Mouse (Mus musculus) lung, postnatal 25 days (tissue): Measurements from ENCODE around the gene Unc45a.
A peak's percentile ranks its signal among the peaks of the same experiment; 100 is the strongest.

Source experiments
- DNase-seq: peaks from one replicate; pipeline ENCODE4 v3.0.0; 2022; ENCODE audit warnings: low spot score

Gene Unc45a

GRCm38 (mm10) chr7:80340793-80341192 lies at the start of gene Unc45a:
Unc45a (minus strand) TSS chr7:80341005.
- DNase-seq: peak; percentile 82

GRCm38 (mm10) chr7:80387633-80388543 lies 47.1 kb upstream of the Unc45a start, which contains the start of gene Fes:
Fes (minus strand) TSS chr7:80387946.
- DNase-seq: peak; percentile 80

- peak; percentile 47 for DNase-seq
Measured at GRCm38 (mm10) chr7:80387033-80387632, 46.3 kb upstream of the Unc45a start.

GRCm38 (mm10) chr7:80386235-80386930 lies 45.6 kb upstream of the Unc45a start:
- DNase-seq: peak; percentile 91

- DNase-seq: no peak
Measured at GRCm38 (mm10) chr7:80382919-80383318, 42.1 kb upstream of the Unc45a start.

GRCm38 (mm10) chr7:80379531-80379930 lies 38.7 kb upstream of the Unc45a start:
- no peak for DNase-seq

- DNase-seq: peak; percentile 61
Measured at GRCm38 (mm10) chr7:80377471-80377870, 36.7 kb upstream of the Unc45a start.

- no peak for DNase-seq
Measured at GRCm38 (mm10) chr7:80376192-80376591, 35.4 kb upstream of the Unc45a start.

- peak; percentile 27 for DNase-seq
Measured at GRCm38 (mm10) chr7:80375376-80376039, 34.7 kb upstream of the Unc45a start.

- no peak for DNase-seq
Measured at GRCm38 (mm10) chr7:80374733-80375132, 33.9 kb upstream of the Unc45a start.

- no peak for DNase-seq
Measured at GRCm38 (mm10) chr7:80374280-80374679, 33.5 kb upstream of the Unc45a start.

- DNase-seq: no peak
Measured at GRCm38 (mm10) chr7:80373850-80374249, 33.0 kb upstream of the Unc45a start.

- no peak for DNase-seq
Measured at GRCm38 (mm10) chr7:80373352-80373751, 32.5 kb upstream of the Unc45a start.

- no peak for DNase-seq
Measured at GRCm38 (mm10) chr7:80372667-80373066, 31.9 kb upstream of the Unc45a start.

GRCm38 (mm10) chr7:80372166-80372565 lies 31.4 kb upstream of the Unc45a start:
- DNase-seq: no peak

GRCm38 (mm10) chr7:80371041-80371751 lies 30.4 kb upstream of the Unc45a start, which contains the start of gene Man2a2:
Man2a2 (minus strand) TSS chr7:80371375.
- DNase-seq: peak; percentile 71

- DNase-seq: peak; percentile 73
Measured at GRCm38 (mm10) chr7:80370649-80371040, 29.8 kb upstream of the Unc45a start.

GRCm38 (mm10) chr7:80369967-80370431 lies 29.2 kb upstream of the Unc45a start:
- no peak for DNase-seq

GRCm38 (mm10) chr7:80369461-80369860 lies 28.7 kb upstream of the Unc45a start:
- no peak for DNase-seq

GRCm38 (mm10) chr7:80368635-80369421 lies 28.0 kb upstream of the Unc45a start:
- no peak for DNase-seq
